Comparison of ENCODE assay signal across 24 mouse cellular contexts in the genomic region with DNA sequence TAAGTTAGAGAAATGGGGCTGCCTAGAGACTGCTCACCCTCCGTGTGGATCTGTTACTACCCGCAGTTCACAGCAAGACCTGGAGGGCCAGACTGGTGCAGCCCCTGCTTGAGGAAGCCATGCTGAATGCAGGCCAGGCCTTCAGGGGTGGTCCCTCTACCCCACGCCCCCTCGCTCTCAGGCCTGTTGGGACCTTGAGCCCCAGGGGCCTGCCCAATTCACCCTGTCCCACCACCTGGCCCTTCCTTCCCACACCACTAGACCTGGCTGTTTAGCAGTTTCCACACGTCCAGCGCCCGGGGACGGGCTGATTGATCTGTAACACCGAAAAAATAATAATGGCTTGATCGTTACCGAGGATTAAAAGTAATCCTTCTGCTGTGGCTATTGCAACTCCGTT. TPM values are rescaled to one million over a fixed set of nuclear protein-coding genes. Genes with fewer than 3 reads are reported as not detected.
DNase-seq lines count a peak whose midpoint lies in the region; ATAC-seq and TF ChIP-seq lines count a peak whose summit lies in the region.
"Had no signal": no experiment of that assay in that cellular context is flagged by ENCODE, and none has a peak within 500 bp of the region (broad histone marks: within the 10 kb centered on the region; RNA-seq: fewer than 3 reads in every experiment).

No protein-coding gene starts in this region.

- H3K4me2 ChIP-seq in forebrain, embryonic 11.5 days (ENCODE audit: low read depth, low read length, severe bottlenecking), result no peak overlapping the region
- no peak overlapping the region for H3K4me2 ChIP-seq in forebrain, postnatal 0 days (ENCODE audit: low read depth)
- no peak overlapping the region for H3K4me2 ChIP-seq in hindbrain, embryonic 13.5 days
- H3K4me2 ChIP-seq in hindbrain, embryonic 11.5 days (replicated peaks; ENCODE audit: low read depth, low read length), result no peak overlapping the region
- no peak overlapping the region for H3K4me2 ChIP-seq in neural tube, embryonic 12.5 days (replicated peaks)
- no peak overlapping the region for H3K4me2 ChIP-seq in neural tube, embryonic 15.5 days
- no peak overlapping the region for H3K4me2 ChIP-seq in midbrain, embryonic 15.5 days
- H3K4me2 ChIP-seq: kidney, embryonic 15.5 days; limb, embryonic 13.5 days; liver, embryonic 11.5 days had no signal

- no peak overlapping the region for H3K9ac ChIP-seq in forebrain, embryonic 11.5 days (ENCODE audit: low read length)
- no peak overlapping the region for H3K9ac ChIP-seq in forebrain, postnatal 0 days
- H3K9ac ChIP-seq in hindbrain, embryonic 13.5 days, result no peak overlapping the region
- H3K9ac ChIP-seq in hindbrain, embryonic 11.5 days (ENCODE audit: low read depth, low read length), result no peak overlapping the region
- H3K9ac ChIP-seq in neural tube, embryonic 12.5 days, result no peak overlapping the region
- H3K9ac ChIP-seq in neural tube, embryonic 15.5 days (replicated peaks), result no peak overlapping the region
- H3K9ac ChIP-seq in midbrain, embryonic 15.5 days, result no peak overlapping the region
- H3K9ac ChIP-seq: kidney, embryonic 15.5 days; limb, embryonic 13.5 days had no signal

- no peak for DNase-seq in forebrain, embryonic 11.5 days (ENCODE audit: low spot score)
- no peak for DNase-seq in forebrain, postnatal 0 days
- no peak for DNase-seq in hindbrain, embryonic 11.5 days (ENCODE audit: low spot score)
- no peak for DNase-seq in thymus, postnatal 10 days (ENCODE audit: low spot score in 2 of 2)
- DNase-seq: adrenal gland, adult 8-10 months; cerebellum, adult 8-10 months; cerebellum, postnatal 25 days; gastrocnemius, postnatal 14 days; kidney, adult 18-20 months; kidney, postnatal 25 days; lung, postnatal 4 days had no signal

- WGBS in forebrain, embryonic 11.5 days, result 32% methylated on average over 12 of the region's 12 CpGs
- WGBS in forebrain, postnatal 0 days, result 35% methylated on average over 12 of the region's 12 CpGs
- 69% methylated on average over 12 of the region's 12 CpGs for WGBS in hindbrain, embryonic 13.5 days
- 76% methylated on average over 12 of the region's 12 CpGs for WGBS in hindbrain, embryonic 11.5 days
- WGBS in neural tube, embryonic 12.5 days, result 74% methylated on average over 12 of the region's 12 CpGs
- 70% methylated on average over 12 of the region's 12 CpGs for WGBS in neural tube, embryonic 15.5 days
- 40% methylated on average over 12 of the region's 12 CpGs for WGBS in midbrain, embryonic 15.5 days

- H3K27ac ChIP-seq in forebrain, embryonic 11.5 days (ENCODE audit: low read depth, low read length), result no peak overlapping the region
- H3K27ac ChIP-seq in forebrain, postnatal 0 days (ENCODE audit: low read depth, low read length), result no peak overlapping the region
- H3K27ac ChIP-seq in hindbrain, embryonic 13.5 days, result peak overlapping the region; percentile 36; the same call in 1 of the 2 replicates
- no peak overlapping the region for H3K27ac ChIP-seq in hindbrain, embryonic 11.5 days (ENCODE audit: low read depth, low read length)
- no peak overlapping the region for H3K27ac ChIP-seq in neural tube, embryonic 12.5 days
- H3K27ac ChIP-seq in neural tube, embryonic 15.5 days (replicated peaks), result no peak overlapping the region
- H3K27ac ChIP-seq in midbrain, embryonic 15.5 days, result 0 out of 2 replicates have a peak overlapping the region, but pooled peaks have one; percentile 29
- H3K27ac ChIP-seq: kidney, embryonic 15.5 days; limb, embryonic 13.5 days had no signal

- no peak overlapping the region for H3K4me3 ChIP-seq in forebrain, embryonic 11.5 days (ENCODE audit: low read depth, low read length)
- H3K4me3 ChIP-seq in forebrain, postnatal 0 days (ENCODE audit: low read depth, low read length), result no peak overlapping the region
- H3K4me3 ChIP-seq in hindbrain, embryonic 13.5 days, result no peak overlapping the region
- H3K4me3 ChIP-seq in hindbrain, embryonic 11.5 days (ENCODE audit: low read depth, low read length), result no peak overlapping the region
- no peak overlapping the region for H3K4me3 ChIP-seq in neural tube, embryonic 12.5 days
- no peak overlapping the region for H3K4me3 ChIP-seq in neural tube, embryonic 15.5 days (replicated peaks)
- no peak overlapping the region for H3K4me3 ChIP-seq in midbrain, embryonic 15.5 days
- H3K4me3 ChIP-seq: kidney, embryonic 15.5 days; limb, embryonic 13.5 days; megakaryocyte, embryonic 14.5 days had no signal

- no peaks in the 10 kb centered on the region for H3K27me3 ChIP-seq in forebrain, embryonic 11.5 days (ENCODE audit: control insufficient read depth, insufficient read depth, low read length)
- no peaks in the 10 kb centered on the region for H3K27me3 ChIP-seq in forebrain, postnatal 0 days (ENCODE audit: insufficient read depth, low read length)
- no peaks in the 10 kb centered on the region for H3K27me3 ChIP-seq in hindbrain, embryonic 13.5 days
- H3K27me3 ChIP-seq in hindbrain, embryonic 11.5 days (ENCODE audit: control insufficient read depth, insufficient read depth, low read length), result no peaks in the 10 kb centered on the region
- H3K27me3 ChIP-seq in neural tube, embryonic 12.5 days (replicated peaks), result no peaks in the 10 kb centered on the region
- no peaks in the 10 kb centered on the region for H3K27me3 ChIP-seq in neural tube, embryonic 15.5 days (replicated peaks)
- H3K27me3 ChIP-seq in midbrain, embryonic 15.5 days (replicated peaks), result no peaks in the 10 kb centered on the region
- H3K27me3 ChIP-seq: kidney, embryonic 15.5 days had no signal

- peak; percentile 63; the same call in 1 of the 2 replicates for ATAC-seq in forebrain, embryonic 11.5 days (replicated peaks; ENCODE audit: low FRiP score)
- no peak for ATAC-seq in forebrain, postnatal 0 days
- ATAC-seq in hindbrain, embryonic 13.5 days (ENCODE audit: low FRiP score), result no peak
- no peak for ATAC-seq in hindbrain, embryonic 11.5 days (ENCODE audit: low FRiP score)
- 0 out of 2 replicates have a peak, but pooled peaks have one; percentile 25 for ATAC-seq in neural tube, embryonic 12.5 days (ENCODE audit: low FRiP score, low read depth)
- ATAC-seq in neural tube, embryonic 15.5 days (ENCODE audit: low FRiP score), result no peak
- ATAC-seq in midbrain, embryonic 15.5 days (replicated peaks), result no peak
- ATAC-seq: lung, postnatal 0 days had no signal

- no peak for TF ChIP-seq CTCF in forebrain, postnatal 0 days (IDR thresholded peaks at IDR 0.05; ENCODE audit: low read depth)

- H3K36me3 ChIP-seq in forebrain, embryonic 11.5 days (ENCODE audit: control insufficient read depth, insufficient read depth, low read length), result no peaks in the 10 kb centered on the region
- no peaks in the 10 kb centered on the region for H3K36me3 ChIP-seq in forebrain, postnatal 0 days (ENCODE audit: insufficient read depth)
- peaks cover 12% of the 10 kb centered on the region for H3K36me3 ChIP-seq in hindbrain, embryonic 13.5 days
- H3K36me3 ChIP-seq in hindbrain, embryonic 11.5 days (ENCODE audit: control insufficient read depth, insufficient read depth, low read length), result no peaks in the 10 kb centered on the region
- no peaks in the 10 kb centered on the region for H3K36me3 ChIP-seq in neural tube, embryonic 12.5 days
- peaks cover 11% of the 10 kb centered on the region; the same call in 1 of the 2 replicates for H3K36me3 ChIP-seq in neural tube, embryonic 15.5 days
- no peaks in the 10 kb centered on the region for H3K36me3 ChIP-seq in midbrain, embryonic 15.5 days (replicated peaks)
- H3K36me3 ChIP-seq: G1E; kidney, embryonic 15.5 days; limb, embryonic 13.5 days had no signal

- no peaks in the 10 kb centered on the region for H3K9me3 ChIP-seq in forebrain, embryonic 11.5 days (ENCODE audit: control insufficient read depth, low read length)
- H3K9me3 ChIP-seq in forebrain, postnatal 0 days (ENCODE audit: low read length), result no peaks in the 10 kb centered on the region
- no peaks in the 10 kb centered on the region for H3K9me3 ChIP-seq in hindbrain, embryonic 13.5 days
- H3K9me3 ChIP-seq in hindbrain, embryonic 11.5 days (ENCODE audit: control insufficient read depth, low read length), result no peaks in the 10 kb centered on the region
- H3K9me3 ChIP-seq in neural tube, embryonic 12.5 days, result no peaks in the 10 kb centered on the region
- no peaks in the 10 kb centered on the region for H3K9me3 ChIP-seq in neural tube, embryonic 15.5 days (replicated peaks)
- H3K9me3 ChIP-seq in midbrain, embryonic 15.5 days, result no peaks in the 10 kb centered on the region
- H3K9me3 ChIP-seq: G1E; kidney, embryonic 15.5 days; limb, embryonic 13.5 days; megakaryocyte, embryonic 14.5 days had no signal

- peaks cover 7% of the 10 kb centered on the region for H3K4me1 ChIP-seq in forebrain, embryonic 11.5 days (replicated peaks; ENCODE audit: control insufficient read depth, insufficient read depth, low read length)
- H3K4me1 ChIP-seq in forebrain, postnatal 0 days (ENCODE audit: insufficient read depth), result no peaks in the 10 kb centered on the region
- H3K4me1 ChIP-seq in hindbrain, embryonic 13.5 days (replicated peaks), result peaks cover 40% of the 10 kb centered on the region
- H3K4me1 ChIP-seq in hindbrain, embryonic 11.5 days (replicated peaks; ENCODE audit: control insufficient read depth, insufficient read depth, low read length), result no peaks in the 10 kb centered on the region
- peaks cover 3% of the 10 kb centered on the region for H3K4me1 ChIP-seq in neural tube, embryonic 12.5 days
- H3K4me1 ChIP-seq in neural tube, embryonic 15.5 days, result peaks cover 33% of the 10 kb centered on the region
- peaks cover 12% of the 10 kb centered on the region for H3K4me1 ChIP-seq in midbrain, embryonic 15.5 days
- H3K4me1 ChIP-seq: kidney, embryonic 15.5 days; megakaryocyte, embryonic 14.5 days had no signal

RNA-seq across cellular contexts. Expression of gene Tmem115, which starts 39.5 kb away (rescaled TPM):
- polyA plus RNA-seq in forebrain, embryonic 11.5 days (2014; fragmentation: Nextera tagmentation; extraction: Ambion mirVana), result 40.2 and 43.7 TPM in 2 replicates
- total RNA-seq in forebrain, postnatal 0 days (2014; rRNA removed), result 44.3 and 51.4 TPM in 2 replicates
- polyA plus RNA-seq in forebrain, postnatal 0 days (2015; fragmentation: Nextera tagmentation; extraction: Ambion mirVana), result 49.7 and 50.4 TPM in 2 replicates
- 44.7 and 46.0 TPM in 2 replicates for polyA plus RNA-seq in hindbrain, embryonic 13.5 days (2015; fragmentation: Nextera tagmentation; extraction: Ambion mirVana)
- polyA plus RNA-seq in hindbrain, embryonic 11.5 days (2014; fragmentation: Nextera tagmentation; extraction: Ambion mirVana), result 38.8 and 46.5 TPM in 2 replicates
- 46.7 and 48.4 TPM in 2 replicates for polyA plus RNA-seq in neural tube, embryonic 12.5 days (2016; fragmentation: Nextera tagmentation; extraction: Ambion mirVana)
- polyA plus RNA-seq in neural tube, embryonic 15.5 days (2015; fragmentation: Nextera tagmentation; extraction: Ambion mirVana), result 45.7 and 46.1 TPM in 2 replicates
- polyA plus RNA-seq in midbrain, embryonic 15.5 days (2015; fragmentation: Nextera tagmentation; extraction: Ambion mirVana), result 48.0 and 50.5 TPM in 2 replicates

RNA-seq across cellular contexts. Expression of gene Cyb561d2, which starts 47.8 kb away (rescaled TPM):
- polyA plus RNA-seq in forebrain, embryonic 11.5 days (2014; fragmentation: Nextera tagmentation; extraction: Ambion mirVana), result 14.3 and 18.7 TPM in 2 replicates
- total RNA-seq in forebrain, postnatal 0 days (2014; rRNA removed), result 36.0 and 42.7 TPM in 2 replicates
- 47.0 and 48.3 TPM in 2 replicates for polyA plus RNA-seq in forebrain, postnatal 0 days (2015; fragmentation: Nextera tagmentation; extraction: Ambion mirVana)
- 38.9 and 39.1 TPM in 2 replicates for polyA plus RNA-seq in hindbrain, embryonic 13.5 days (2015; fragmentation: Nextera tagmentation; extraction: Ambion mirVana)
- 19.6 and 21.2 TPM in 2 replicates for polyA plus RNA-seq in hindbrain, embryonic 11.5 days (2014; fragmentation: Nextera tagmentation; extraction: Ambion mirVana)
- 24.2 and 25.4 TPM in 2 replicates for polyA plus RNA-seq in neural tube, embryonic 12.5 days (2016; fragmentation: Nextera tagmentation; extraction: Ambion mirVana)
- polyA plus RNA-seq in neural tube, embryonic 15.5 days (2015; fragmentation: Nextera tagmentation; extraction: Ambion mirVana), result 46.9 and 53.9 TPM in 2 replicates
- 45.1 and 45.7 TPM in 2 replicates for polyA plus RNA-seq in midbrain, embryonic 15.5 days (2015; fragmentation: Nextera tagmentation; extraction: Ambion mirVana)

RNA-seq across cellular contexts. Expression of gene Nprl2, which starts 47.8 kb away (rescaled TPM):
- 40.7 and 43.7 TPM in 2 replicates for polyA plus RNA-seq in forebrain, embryonic 11.5 days (2014; fragmentation: Nextera tagmentation; extraction: Ambion mirVana)
- 59.9 and 73.3 TPM in 2 replicates for total RNA-seq in forebrain, postnatal 0 days (2014; rRNA removed)
- 65.9 and 70.4 TPM in 2 replicates for polyA plus RNA-seq in forebrain, postnatal 0 days (2015; fragmentation: Nextera tagmentation; extraction: Ambion mirVana)
- 68.6 and 71.1 TPM in 2 replicates for polyA plus RNA-seq in hindbrain, embryonic 13.5 days (2015; fragmentation: Nextera tagmentation; extraction: Ambion mirVana)
- polyA plus RNA-seq in hindbrain, embryonic 11.5 days (2014; fragmentation: Nextera tagmentation; extraction: Ambion mirVana), result 46.2 and 46.5 TPM in 2 replicates
- 52.6 and 55.2 TPM in 2 replicates for polyA plus RNA-seq in neural tube, embryonic 12.5 days (2016; fragmentation: Nextera tagmentation; extraction: Ambion mirVana)
- polyA plus RNA-seq in neural tube, embryonic 15.5 days (2015; fragmentation: Nextera tagmentation; extraction: Ambion mirVana), result 67.5 and 77.9 TPM in 2 replicates
- polyA plus RNA-seq in midbrain, embryonic 15.5 days (2015; fragmentation: Nextera tagmentation; extraction: Ambion mirVana), result 78.4 and 81.6 TPM in 2 replicates

RNA-seq across cellular contexts. Expression of gene Zmynd10, which starts 52.9 kb away (rescaled TPM):
- 1.1 and 2.3 TPM in 2 replicates for polyA plus RNA-seq in forebrain, embryonic 11.5 days (2014; fragmentation: Nextera tagmentation; extraction: Ambion mirVana)
- 6.4 and 11.6 TPM in 2 replicates for total RNA-seq in forebrain, postnatal 0 days (2014; rRNA removed)
- polyA plus RNA-seq in forebrain, postnatal 0 days (2015; fragmentation: Nextera tagmentation; extraction: Ambion mirVana), result 5.9 and 7.0 TPM in 2 replicates
- polyA plus RNA-seq in hindbrain, embryonic 13.5 days (2015; fragmentation: Nextera tagmentation; extraction: Ambion mirVana), result 2.6 and 4.0 TPM in 2 replicates
- polyA plus RNA-seq in hindbrain, embryonic 11.5 days (2014; fragmentation: Nextera tagmentation; extraction: Ambion mirVana), result 3.7 and 5.0 TPM in 2 replicates
- 0.51 and 0.82 TPM in 2 replicates for polyA plus RNA-seq in neural tube, embryonic 12.5 days (2016; fragmentation: Nextera tagmentation; extraction: Ambion mirVana)
- 1.6 and 2.6 TPM in 2 replicates for polyA plus RNA-seq in neural tube, embryonic 15.5 days (2015; fragmentation: Nextera tagmentation; extraction: Ambion mirVana)
- 4.6 TPM in 2 replicates for polyA plus RNA-seq in midbrain, embryonic 15.5 days (2015; fragmentation: Nextera tagmentation; extraction: Ambion mirVana)
- total RNA-seq: gastrocnemius, postnatal 14 days; granulocyte monocyte progenitor cell, adult 5-6 weeks; hematopoietic stem cell, adult 5-6 weeks had no signal
- polyA plus RNA-seq: heart, embryonic 11.5 days had no signal

RNA-seq across cellular contexts. Expression of gene Rassf1, which starts 57.1 kb away (rescaled TPM):
- polyA plus RNA-seq in forebrain, embryonic 11.5 days (2014; fragmentation: Nextera tagmentation; extraction: Ambion mirVana), result 48.2 and 51.8 TPM in 2 replicates
- 21.7 and 25.2 TPM in 2 replicates for total RNA-seq in forebrain, postnatal 0 days (2014; rRNA removed)
- polyA plus RNA-seq in forebrain, postnatal 0 days (2015; fragmentation: Nextera tagmentation; extraction: Ambion mirVana), result 26.6 and 33.3 TPM in 2 replicates
- polyA plus RNA-seq in hindbrain, embryonic 13.5 days (2015; fragmentation: Nextera tagmentation; extraction: Ambion mirVana), result 36.7 and 36.9 TPM in 2 replicates
- polyA plus RNA-seq in hindbrain, embryonic 11.5 days (2014; fragmentation: Nextera tagmentation; extraction: Ambion mirVana), result 39.7 and 41.2 TPM in 2 replicates
- polyA plus RNA-seq in neural tube, embryonic 12.5 days (2016; fragmentation: Nextera tagmentation; extraction: Ambion mirVana), result 37.6 and 37.7 TPM in 2 replicates
- 41.2 and 46.1 TPM in 2 replicates for polyA plus RNA-seq in neural tube, embryonic 15.5 days (2015; fragmentation: Nextera tagmentation; extraction: Ambion mirVana)
- polyA plus RNA-seq in midbrain, embryonic 15.5 days (2015; fragmentation: Nextera tagmentation; extraction: Ambion mirVana), result 44.4 and 45.3 TPM in 2 replicates

Comparison
In these comparisons a context has a peak if more than half of its experiments do, and no peak if none do; other contexts are left out.
1. ATAC-seq: peak in forebrain, embryonic 11.5 days (single experiment) and neural tube, embryonic 12.5 days (single experiment); none in forebrain, postnatal 0 days (single experiment), hindbrain, embryonic 13.5 days (single experiment), hindbrain, embryonic 11.5 days (single experiment), neural tube, embryonic 15.5 days (single experiment) and midbrain, embryonic 15.5 days (single experiment).
2. H3K27ac ChIP-seq: peak in hindbrain, embryonic 13.5 days (single experiment) and midbrain, embryonic 15.5 days (single experiment); none in forebrain, embryonic 11.5 days (single experiment), forebrain, postnatal 0 days (single experiment), hindbrain, embryonic 11.5 days (single experiment), neural tube, embryonic 12.5 days (single experiment) and neural tube, embryonic 15.5 days (single experiment).